Mouse (Mus musculus): Measurements from ENCODE around the gene G530012D18Rik. TPM values are rescaled to one million over a fixed set of nuclear protein-coding genes. Genes with fewer than 3 reads are reported as not detected.
"Not testable (repeated sequence)": the region's sequence is repeated elsewhere in the genome, so short reads cannot be mapped to it uniquely, and the experiment has no call there.

G530012D18Rik gene
- polyA plus RNA-seq (2016; fragmentation: Nextera tagmentation; extraction: Ambion mirVana) = not detected in 2 replicates

GRCm38 (mm10) chr1:85575376-85575775, at the start of gene G530012D18Rik:
G530012D18Rik (plus strand) TSS chr1:85575676.
- DNase-seq (ENCODE audit: extremely low spot score, low spot score); H3K4me3 ChIP-seq; H3K27ac ChIP-seq; H3K36me3 ChIP-seq (replicated peaks); H3K27me3 ChIP-seq (ENCODE audit: poor library complexity, severe bottlenecking); H3K4me1 ChIP-seq; H3K9me3 ChIP-seq: not testable (repeated sequence)
- WGBS = 64% methylated on average over 2 of the region's 3 CpGs

- WGBS = 69% methylated on average over 3 of the region's 3 CpGs
- H3K9me3 ChIP-seq; H3K36me3 ChIP-seq (replicated peaks); H3K27ac ChIP-seq; H3K27me3 ChIP-seq (ENCODE audit: poor library complexity, severe bottlenecking); H3K4me3 ChIP-seq; H3K4me1 ChIP-seq; DNase-seq (ENCODE audit: extremely low spot score, low spot score): not testable (repeated sequence)
Measured at GRCm38 (mm10) chr1:85526401-85526800, 49.1 kb upstream of the G530012D18Rik start.

GRCm38 (mm10) chr1:85528451-85529110, 46.9 kb upstream of the G530012D18Rik start:
- not testable (repeated sequence) for H3K9me3 ChIP-seq; H3K36me3 ChIP-seq (replicated peaks); H3K27ac ChIP-seq; H3K27me3 ChIP-seq (ENCODE audit: poor library complexity, severe bottlenecking); H3K4me3 ChIP-seq; DNase-seq (ENCODE audit: extremely low spot score, low spot score); H3K4me1 ChIP-seq
- 83% methylated on average over 13 of the region's 15 CpGs for whole genome bisulfite sequencing

GRCm38 (mm10) chr1:85543818-85544217, 31.7 kb upstream of the G530012D18Rik start:
- H3K4me3 ChIP-seq; H3K36me3 ChIP-seq (replicated peaks); H3K27ac ChIP-seq; H3K27me3 ChIP-seq (ENCODE audit: poor library complexity, severe bottlenecking); DNase-seq (ENCODE audit: extremely low spot score, low spot score); H3K4me1 ChIP-seq: not testable (repeated sequence)
- WGBS = 90% methylated on average over 3 of the region's 4 CpGs
- peaks cover 11% of the 10 kb centered on the region for H3K9me3 ChIP-seq

- peaks cover 11% of the 10 kb centered on the region for H3K9me3 ChIP-seq
- DNase-seq (ENCODE audit: extremely low spot score, low spot score); H3K36me3 ChIP-seq (replicated peaks); H3K4me1 ChIP-seq; H3K27ac ChIP-seq; H3K27me3 ChIP-seq (ENCODE audit: poor library complexity, severe bottlenecking); H3K4me3 ChIP-seq: not testable (repeated sequence)
Measured at GRCm38 (mm10) chr1:85546442-85546841, 29.0 kb upstream of the G530012D18Rik start.

- H3K27me3 ChIP-seq (ENCODE audit: poor library complexity, severe bottlenecking); DNase-seq (ENCODE audit: extremely low spot score, low spot score): not testable (repeated sequence)
- 89% methylated on average over 4 of the region's 4 CpGs for WGBS
Measured at GRCm38 (mm10) chr1:85555261-85555660, 20.2 kb upstream of the G530012D18Rik start.

GRCm38 (mm10) chr1:85573554-85573953, 1.9 kb upstream of the G530012D18Rik start:
- H3K4me3 ChIP-seq; H3K27ac ChIP-seq; H3K36me3 ChIP-seq (replicated peaks); DNase-seq (ENCODE audit: extremely low spot score, low spot score); H3K4me1 ChIP-seq; H3K27me3 ChIP-seq (ENCODE audit: poor library complexity, severe bottlenecking); H3K9me3 ChIP-seq: not testable (repeated sequence)
- 80% methylated on average over 4 of the region's 4 CpGs for whole genome bisulfite sequencing

More at GRCm38 (mm10) chr1:85555261-85555660, 20.2 kb upstream of the G530012D18Rik start:
- H3K4me3 ChIP-seq; H3K9me3 ChIP-seq; H3K27ac ChIP-seq; H3K36me3 ChIP-seq (replicated peaks); H3K4me1 ChIP-seq: not testable (repeated sequence)

GRCm38 (mm10) chr1:85578372-85579010, 3.0 kb downstream of the G530012D18Rik start:
- H3K4me1 ChIP-seq; H3K9me3 ChIP-seq; H3K36me3 ChIP-seq (replicated peaks); H3K27me3 ChIP-seq (ENCODE audit: poor library complexity, severe bottlenecking); H3K4me3 ChIP-seq; H3K27ac ChIP-seq; DNase-seq (ENCODE audit: extremely low spot score, low spot score): not testable (repeated sequence)
- WGBS = 58% methylated on average over 3 of the region's 3 CpGs

- not testable (repeated sequence) for H3K27me3 ChIP-seq (ENCODE audit: poor library complexity, severe bottlenecking); H3K9me3 ChIP-seq; H3K4me3 ChIP-seq; DNase-seq (ENCODE audit: extremely low spot score, low spot score); H3K4me1 ChIP-seq; H3K27ac ChIP-seq; H3K36me3 ChIP-seq (replicated peaks)
- WGBS = 81% methylated on average over 6 of the region's 7 CpGs
Measured at GRCm38 (mm10) chr1:85579199-85580147, 4.0 kb downstream of the G530012D18Rik start.

- H3K27ac ChIP-seq; DNase-seq (ENCODE audit: extremely low spot score, low spot score); H3K4me3 ChIP-seq; H3K36me3 ChIP-seq (replicated peaks); H3K4me1 ChIP-seq; H3K27me3 ChIP-seq (ENCODE audit: poor library complexity, severe bottlenecking); H3K9me3 ChIP-seq: not testable (repeated sequence)
- 78% methylated on average over 3 of the region's 4 CpGs for WGBS
Measured at GRCm38 (mm10) chr1:85580148-85580534, 4.7 kb downstream of the G530012D18Rik start.

- WGBS = 84% methylated on average over 3 of the region's 3 CpGs
- H3K27ac ChIP-seq; H3K4me1 ChIP-seq; H3K9me3 ChIP-seq; H3K4me3 ChIP-seq; DNase-seq (ENCODE audit: extremely low spot score, low spot score); H3K27me3 ChIP-seq (ENCODE audit: poor library complexity, severe bottlenecking); H3K36me3 ChIP-seq (replicated peaks): not testable (repeated sequence)
Measured at GRCm38 (mm10) chr1:85580578-85580977, 5.1 kb downstream of the G530012D18Rik start.

GRCm38 (mm10) chr1:85581518-85581917, 6.0 kb downstream of the G530012D18Rik start:
- H3K4me3 ChIP-seq; H3K27ac ChIP-seq; DNase-seq (ENCODE audit: extremely low spot score, low spot score); H3K9me3 ChIP-seq; H3K27me3 ChIP-seq (ENCODE audit: poor library complexity, severe bottlenecking); H3K36me3 ChIP-seq (replicated peaks); H3K4me1 ChIP-seq: not testable (repeated sequence)
- WGBS = 31% methylated on average over 5 of the region's 5 CpGs

- not testable (repeated sequence) for DNase-seq (ENCODE audit: extremely low spot score, low spot score); H3K4me1 ChIP-seq; H3K4me3 ChIP-seq; H3K9me3 ChIP-seq; H3K27me3 ChIP-seq (ENCODE audit: poor library complexity, severe bottlenecking); H3K27ac ChIP-seq; H3K36me3 ChIP-seq (replicated peaks)
- WGBS = 81% methylated on average over 1 of the region's 2 CpGs
Measured at GRCm38 (mm10) chr1:85588697-85589096, 13.2 kb downstream of the G530012D18Rik start.
